Mouse (Mus musculus): Measurements from ENCODE around the gene Medag.

- TF ChIP-seq CTCF (IDR thresholded peaks at IDR 0.05; ENCODE audit: low read depth) (no peak), EP300 (optimal IDR thresholded peaks at IDR 0.05) (no peak)
Measured at GRCm38 (mm10) chr5:149367011-149367410, 44.5 kb upstream of the Medag start.

All from stomach, postnatal 0 days (tissue).